Mouse (Mus musculus) monocyte, adult 2 months (primary cell): ENCODE measurements around the gene Ccdc34.

ENCODE experiments used
- DNase-seq, 2 experiments: peaks; one replicate each; pipeline ENCODE4 v3.0.0; 2022; ENCODE audit warnings: low spot score in 2 of 2, low read depth in 1 of 2

Ccdc34 gene

GRCm38 (mm10) chr2:110017616-110018505, at the start of gene Ccdc34:
Gene Ccdc34, plus strand, starts transcription at chr2:110017817.
- peak; percentile 35 to 65 for DNase-seq

GRCm38 (mm10) chr2:109969381-109969780, 48.2 kb upstream of the Ccdc34 start:
- DNase-seq = no peak

GRCm38 (mm10) chr2:109969926-109970532, 47.6 kb upstream of the Ccdc34 start:
- no peak for DNase-seq

- DNase-seq = no peak
Measured at GRCm38 (mm10) chr2:109970744-109971410, 46.7 kb upstream of the Ccdc34 start.

GRCm38 (mm10) chr2:109972310-109972709, 45.3 kb upstream of the Ccdc34 start:
- no peak for DNase-seq

- no peak for DNase-seq
Measured at GRCm38 (mm10) chr2:109972922-109973321, 44.7 kb upstream of the Ccdc34 start.

- no peak for DNase-seq
Measured at GRCm38 (mm10) chr2:109974807-109975206, 42.8 kb upstream of the Ccdc34 start.

- no peak for DNase-seq
Measured at GRCm38 (mm10) chr2:109976181-109976580, 41.4 kb upstream of the Ccdc34 start.

GRCm38 (mm10) chr2:109977322-109977721, 40.3 kb upstream of the Ccdc34 start:
- DNase-seq = no peak

GRCm38 (mm10) chr2:109979209-109979608, 38.4 kb upstream of the Ccdc34 start:
- DNase-seq = no peak

- no peak for DNase-seq
Measured at GRCm38 (mm10) chr2:109983435-109983834, 34.2 kb upstream of the Ccdc34 start.

GRCm38 (mm10) chr2:109984930-109985329, 32.7 kb upstream of the Ccdc34 start:
- no peak for DNase-seq

- DNase-seq = no peak
Measured at GRCm38 (mm10) chr2:109985560-109985959, 32.1 kb upstream of the Ccdc34 start.

GRCm38 (mm10) chr2:109986036-109986785, 31.4 kb upstream of the Ccdc34 start:
- DNase-seq = no peak

- DNase-seq = no peak
Measured at GRCm38 (mm10) chr2:109987946-109988345, 29.7 kb upstream of the Ccdc34 start.

GRCm38 (mm10) chr2:109989196-109989595, 28.4 kb upstream of the Ccdc34 start:
- no peak for DNase-seq

- DNase-seq = no peak
Measured at GRCm38 (mm10) chr2:109989679-109990473, 27.7 kb upstream of the Ccdc34 start.

GRCm38 (mm10) chr2:109991754-109992153, 25.9 kb upstream of the Ccdc34 start:
- DNase-seq = no peak

GRCm38 (mm10) chr2:109992448-109993073, 25.1 kb upstream of the Ccdc34 start:
- DNase-seq = no peak

- no peak for DNase-seq
Measured at GRCm38 (mm10) chr2:109993404-109993803, 24.2 kb upstream of the Ccdc34 start.
